Mouse (Mus musculus): ENCODE measurements around the gene Cdkn3. TPM values are rescaled to one million over a fixed set of nuclear protein-coding genes. Genes with fewer than 3 reads are reported as not detected.
"Not testable (repeated sequence)": the region's sequence is repeated elsewhere in the genome, so short reads cannot be mapped to it uniquely, and the experiment has no call there.

Cdkn3 gene
- polyA plus RNA-seq, 1 experiment from 2014 or later: 16.3 TPM

- no peaks in the 10 kb centered on the region for H3K27me3 ChIP-seq (replicated peaks; ENCODE audit: control insufficient read depth, insufficient read depth, low read length)
- WGBS: 95% methylated on average over 8 of the region's 8 CpGs
- no peak for ATAC-seq
- peaks cover 15% of the 10 kb centered on the region for H3K4me1 ChIP-seq (replicated peaks; ENCODE audit: control insufficient read depth, insufficient read depth, low read length)
- H3K36me3 ChIP-seq (ENCODE audit: control insufficient read depth, insufficient read depth): peaks cover 3% of the 10 kb centered on the region; the same call in 1 of the 2 replicates
- no peaks in the 10 kb centered on the region for H3K9me3 ChIP-seq (ENCODE audit: control insufficient read depth, low read length)
- H3K4me2 ChIP-seq (ENCODE audit: low read length): no peak overlapping the region
- no peak overlapping the region for H3K27ac ChIP-seq (ENCODE audit: low read length)
- H3K4me3 ChIP-seq (replicated peaks; ENCODE audit: low read length): no peak overlapping the region
- no peak overlapping the region for H3K9ac ChIP-seq (replicated peaks; ENCODE audit: low read depth, low read length)
Measured at GRCm38 (mm10) chr14:46816916-46817622, 56.7 kb downstream of the Cdkn3 start.

DNA sequence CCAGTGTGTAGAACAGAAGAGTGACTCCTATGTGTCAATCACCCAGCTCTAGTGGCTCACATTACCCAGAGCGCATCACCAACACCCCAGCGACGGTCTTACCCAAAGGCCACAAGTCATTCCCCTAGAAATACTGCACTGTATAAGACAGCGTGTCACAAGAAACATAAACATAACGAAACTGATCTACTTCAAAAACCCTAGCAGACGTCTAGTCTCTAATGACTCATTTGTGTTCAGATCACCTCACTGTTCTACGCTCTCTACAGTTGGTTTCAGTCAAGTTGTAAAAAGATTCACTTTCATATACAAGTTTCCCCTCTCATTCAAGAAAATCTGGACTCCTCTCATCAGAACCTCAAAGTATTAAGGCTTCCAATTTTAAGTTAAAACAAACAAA, 58.4 kb downstream of the Cdkn3 start:
- peaks cover 18% of the 10 kb centered on the region for H3K4me1 ChIP-seq (replicated peaks; ENCODE audit: control insufficient read depth, insufficient read depth, low read length)
- H3K4me3 ChIP-seq (replicated peaks; ENCODE audit: low read length): no peak overlapping the region
- H3K27ac ChIP-seq (ENCODE audit: low read length): no peak overlapping the region
- H3K36me3 ChIP-seq (ENCODE audit: control insufficient read depth, insufficient read depth): no peaks in the 10 kb centered on the region
- no peak overlapping the region for H3K9ac ChIP-seq (replicated peaks; ENCODE audit: low read depth, low read length)
- ATAC-seq: no peak
- H3K9me3 ChIP-seq (ENCODE audit: control insufficient read depth, low read length): no peaks in the 10 kb centered on the region
- 93% methylated on average over 7 of the region's 7 CpGs for WGBS
- no peak overlapping the region for H3K4me2 ChIP-seq (ENCODE audit: low read length)
- no peaks in the 10 kb centered on the region for H3K27me3 ChIP-seq (replicated peaks; ENCODE audit: control insufficient read depth, insufficient read depth, low read length)

DNA sequence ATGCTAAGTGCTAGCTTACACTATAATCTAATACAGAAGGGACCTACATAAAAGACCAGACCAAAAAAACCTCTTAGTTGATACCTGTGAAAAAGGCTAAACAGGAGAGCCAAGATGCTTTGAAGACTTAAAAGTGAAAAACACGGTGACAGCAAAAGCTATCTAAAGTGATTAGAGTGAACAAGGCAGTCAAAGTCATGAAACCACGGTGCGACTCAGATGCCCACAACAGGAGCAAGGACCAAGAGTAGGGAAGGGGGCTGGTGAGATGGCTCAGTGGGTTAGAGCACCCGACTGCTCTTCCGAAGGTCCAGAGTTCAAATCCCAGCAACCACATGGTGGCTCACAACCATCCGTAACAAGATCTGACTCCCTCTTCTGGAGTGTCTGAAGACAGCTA, 59.6 kb downstream of the Cdkn3 start:
- not testable (repeated sequence) for H3K27me3 ChIP-seq (replicated peaks; ENCODE audit: control insufficient read depth, insufficient read depth, low read length)

More for the DNA sequence above, 59.6 kb downstream of the Cdkn3 start:
- not testable (repeated sequence) for H3K9me3 ChIP-seq (ENCODE audit: control insufficient read depth, low read length); H3K4me2 ChIP-seq (ENCODE audit: low read length); H3K9ac ChIP-seq (replicated peaks; ENCODE audit: low read depth, low read length); ATAC-seq; H3K36me3 ChIP-seq (ENCODE audit: control insufficient read depth, insufficient read depth); H3K27ac ChIP-seq (ENCODE audit: low read length); H3K4me3 ChIP-seq (replicated peaks; ENCODE audit: low read length)
- 94% methylated on average over 5 of the region's 6 CpGs for whole genome bisulfite sequencing
- peaks cover 18% of the 10 kb centered on the region for H3K4me1 ChIP-seq (replicated peaks; ENCODE audit: control insufficient read depth, insufficient read depth, low read length)

Other genes with a start within 250 kb of the Cdkn3 start
- 155 and 159 TPM in 2 replicates for gene Cnih1, start 27.9 kb downstream of the Cdkn3 start, polyA plus RNA-seq (2015; fragmentation: Nextera tagmentation; extraction: Ambion mirVana)
- gene Gmfb, start 61.7 kb downstream of the Cdkn3 start, polyA plus RNA-seq (2015; fragmentation: Nextera tagmentation; extraction: Ambion mirVana): 128 and 135 TPM in 2 replicates
- gene Cgrrf1, start 71.6 kb downstream of the Cdkn3 start, polyA plus RNA-seq (2015; fragmentation: Nextera tagmentation; extraction: Ambion mirVana): 12.0 and 13.0 TPM in 2 replicates
- gene Samd4, start 122.3 kb downstream of the Cdkn3 start, polyA plus RNA-seq (2015; fragmentation: Nextera tagmentation; extraction: Ambion mirVana): 5.9 and 6.6 TPM in 2 replicates

All from forebrain, embryonic 16.5 days (tissue).